Mouse (Mus musculus): ENCODE results near the gene Mak.

DNA sequence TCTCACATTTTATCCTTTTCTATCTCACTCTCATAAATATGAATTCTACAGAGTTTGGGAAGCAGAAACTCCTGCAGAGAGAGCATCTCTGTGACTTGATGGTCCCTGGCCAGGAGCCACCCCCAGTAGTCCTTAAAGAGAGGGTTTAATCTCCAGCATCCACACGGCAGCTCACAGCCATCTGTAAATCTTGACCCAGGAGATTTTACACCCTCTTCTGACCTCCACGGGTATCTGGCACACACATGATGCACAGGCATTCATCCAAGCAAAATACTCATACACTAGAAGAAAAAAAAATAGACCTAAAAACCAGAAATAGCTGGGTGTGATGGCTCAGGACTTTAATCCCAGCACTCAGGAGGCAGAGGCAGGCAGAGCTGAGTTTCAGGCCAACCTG is 91.1 kb downstream of the Mak start:
- TF ChIP-seq CTCF (IDR thresholded peaks at IDR 0.05) = no peak
- no peak for TF ChIP-seq EP300 (IDR thresholded peaks at IDR 0.05)
